Mouse (Mus musculus) thymus, postnatal 0 days (tissue): ENCODE data around the gene Tecpr1. TPM values are rescaled to one million over a fixed set of nuclear protein-coding genes. Genes with fewer than 3 reads are reported as not detected.
A peak's percentile ranks its signal among the peaks of the same experiment; 100 is the strongest.

Source experiments
- DNase-seq: peaks from one replicate; pipeline ENCODE4 v3.0.0-alpha.2; 2015; ENCODE audit warnings: low spot score
- polyA plus RNA-seq: library from polyadenylated mRNA; unstranded; fragments of >200 nt; fragmentation: Nextera tagmentation; extraction: Ambion mirVana; gene quantifications from 2 replicates; pipeline ENCODE4 v1.2.1, GENCODE M21; 2015

Gene Tecpr1
- polyA plus RNA-seq, 1 experiment from 2014 or later = 51.3 TPM

DNA sequence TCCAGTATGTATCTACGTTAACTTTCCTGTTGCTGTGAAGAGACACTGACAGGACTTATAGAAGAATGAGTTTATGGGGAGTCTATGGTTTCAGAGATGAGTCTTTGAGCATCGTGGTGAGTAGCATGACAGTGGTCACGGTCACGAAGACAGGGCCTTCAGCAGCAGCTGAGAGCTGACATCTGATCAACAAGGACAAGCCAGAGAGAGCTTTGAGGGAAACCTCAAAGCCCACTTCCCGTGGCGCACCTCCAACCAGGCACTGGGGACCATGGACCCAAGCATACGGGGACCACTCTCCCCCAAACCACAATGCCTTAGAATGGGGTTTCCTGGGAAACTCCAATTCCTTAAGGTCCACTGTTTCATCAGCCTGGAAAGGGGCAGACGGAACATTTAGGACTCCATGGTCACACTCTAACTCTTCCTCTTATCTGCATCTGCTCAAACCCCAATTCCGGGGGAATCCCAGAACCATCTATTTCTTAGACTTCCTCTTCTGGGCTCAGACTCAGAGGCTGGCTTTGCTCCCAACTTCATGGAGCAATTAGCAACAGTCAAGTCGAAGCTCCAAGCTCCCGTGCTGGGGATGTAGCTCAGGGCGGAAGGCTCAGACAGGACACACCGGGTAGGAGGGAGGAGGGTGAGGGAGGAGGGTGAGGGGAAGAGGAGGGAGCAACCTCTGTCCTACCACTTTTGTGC, 28.6 kb upstream of the Tecpr1 start:
- no peak for DNase-seq

DNA sequence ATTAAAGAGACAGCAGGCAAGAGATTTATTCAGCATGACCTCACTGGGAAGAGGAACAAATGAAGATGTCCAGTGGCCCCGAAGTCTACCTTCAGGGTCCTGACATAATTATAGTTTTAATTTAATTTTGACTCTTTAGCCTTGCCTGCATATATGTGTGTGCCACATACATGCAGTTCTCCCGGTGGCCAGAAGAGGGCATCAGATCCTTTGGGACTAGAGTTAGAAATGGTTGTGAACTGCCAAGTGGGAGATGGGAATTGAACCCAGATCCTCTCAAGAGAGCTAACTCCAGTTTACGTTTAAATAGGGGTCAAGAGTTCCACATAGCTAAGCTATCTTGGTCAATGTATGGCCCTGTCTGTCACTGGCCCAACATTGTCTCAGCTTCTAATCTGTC, 26.5 kb upstream of the Tecpr1 start:
- no peak for DNase-seq

GRCm38 (mm10) chr5:144247906-144248585, 24.6 kb upstream of the Tecpr1 start:
- no peak for DNase-seq

DNA sequence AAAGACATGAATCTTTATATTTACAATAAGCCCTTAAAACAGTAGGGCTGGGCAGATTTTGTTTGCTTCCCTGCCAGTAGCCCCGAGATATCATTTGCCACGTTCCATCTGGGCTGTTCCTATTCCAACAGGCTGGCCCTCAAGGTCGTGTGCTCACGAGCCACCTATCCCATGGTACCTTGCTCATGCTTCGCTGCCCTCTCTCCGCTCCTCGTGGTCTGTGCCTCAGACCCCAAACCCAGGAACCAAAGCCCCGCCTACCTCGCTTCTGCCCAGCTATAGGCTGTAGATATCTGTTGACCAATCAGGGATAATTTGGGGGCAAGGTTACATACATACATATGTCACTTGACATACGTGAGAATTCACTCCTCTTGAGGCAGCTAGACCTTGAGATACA, 23.9 kb upstream of the Tecpr1 start:
- no peak for DNase-seq

DNA sequence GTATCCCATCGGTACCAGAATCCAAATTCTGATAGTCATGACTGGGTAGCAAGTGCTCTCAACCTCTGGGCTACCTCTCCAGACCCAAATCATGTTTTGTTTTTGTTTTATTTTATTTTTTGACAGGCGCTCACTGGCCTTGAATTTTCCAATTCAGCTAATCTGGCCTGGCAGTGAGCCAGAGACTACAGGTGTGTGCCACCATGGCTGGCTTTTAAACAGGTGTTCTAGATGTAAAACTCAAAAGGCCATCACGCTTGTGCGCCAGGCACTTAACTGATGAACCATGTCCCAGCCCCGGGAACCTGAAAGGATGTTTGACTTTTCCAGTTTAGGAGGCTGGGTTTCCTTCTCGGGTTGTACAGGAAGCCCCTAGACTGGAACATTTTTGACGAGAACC, 23.3 kb upstream of the Tecpr1 start:
- no peak for DNase-seq

GRCm38 (mm10) chr5:144245592-144245991, 22.2 kb upstream of the Tecpr1 start:
- DNase-seq = no peak

- no peak for DNase-seq
These were observed 20.6 kb upstream of the Tecpr1 start, which contains the start of gene Bri3 for GRCm38 (mm10) chr5:144243901-144244487. Gene Bri3 (plus strand): TSS chr5:144244437.

- no peak for DNase-seq
These were observed 15.6 kb upstream of the Tecpr1 start for GRCm38 (mm10) chr5:144238969-144239368.

DNA sequence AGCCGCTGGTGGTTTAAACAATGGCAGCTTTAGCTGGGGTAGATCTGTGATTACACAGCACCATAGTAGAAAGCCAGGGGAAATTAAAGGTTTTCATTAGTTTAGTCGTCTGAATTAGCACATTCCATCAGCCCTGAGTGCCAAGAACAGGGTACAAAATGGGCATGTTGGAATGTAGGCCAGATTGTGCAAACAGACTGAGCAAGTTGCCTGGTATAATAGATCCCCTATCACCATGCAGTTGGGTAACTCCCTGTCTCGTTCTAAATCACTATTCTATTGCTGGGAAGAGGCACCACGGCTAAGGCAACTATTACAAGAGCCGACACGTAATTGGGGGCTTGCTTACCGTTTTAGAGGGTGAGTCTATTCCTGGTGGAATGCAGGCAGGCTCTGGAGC, 11.3 kb upstream of the Tecpr1 start:
- DNase-seq = no peak

DNA sequence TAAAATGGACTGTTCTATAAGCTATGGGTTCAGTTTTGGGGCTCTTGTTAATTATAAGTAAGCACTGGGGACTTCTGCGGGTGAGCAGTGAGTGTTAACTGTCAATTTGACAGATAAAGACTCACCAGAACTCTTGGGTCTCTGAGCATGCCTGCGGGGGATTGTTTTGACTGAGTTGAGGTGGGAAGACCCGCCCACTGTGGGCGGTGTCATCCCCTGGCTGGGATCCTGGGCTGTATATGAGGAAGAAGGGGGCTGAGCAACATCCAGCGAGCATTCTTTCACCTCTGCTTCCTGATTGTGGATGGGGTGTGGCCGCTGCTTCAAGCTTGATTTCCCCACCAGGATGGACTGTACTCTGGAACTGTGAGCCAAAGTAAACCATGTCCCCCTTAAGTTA, 10.8 kb upstream of the Tecpr1 start:
- DNase-seq = no peak

- DNase-seq = no peak
These were observed 9.1 kb upstream of the Tecpr1 start for GRCm38 (mm10) chr5:144232531-144232930.

DNA sequence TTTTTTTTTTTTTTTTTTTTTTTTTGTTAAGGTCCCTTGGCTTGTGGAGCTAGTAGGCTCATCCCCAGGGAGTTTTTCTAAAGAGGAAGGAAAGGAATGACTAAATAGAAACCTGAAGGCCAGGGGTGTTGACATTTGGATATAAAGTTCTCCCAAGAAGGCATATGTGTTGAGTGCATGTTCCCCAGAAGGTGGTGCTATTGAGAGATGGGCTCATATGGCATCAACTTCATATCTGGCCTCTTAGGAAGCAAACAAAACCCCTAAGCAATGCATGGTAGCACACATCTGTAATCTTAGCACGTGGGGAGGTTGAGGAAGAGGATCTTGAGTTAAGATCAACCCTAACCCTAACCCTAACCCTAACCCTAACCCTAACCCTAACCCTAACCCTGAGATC, 8.0 kb upstream of the Tecpr1 start:
- DNase-seq = peak; percentile 43

DNA sequence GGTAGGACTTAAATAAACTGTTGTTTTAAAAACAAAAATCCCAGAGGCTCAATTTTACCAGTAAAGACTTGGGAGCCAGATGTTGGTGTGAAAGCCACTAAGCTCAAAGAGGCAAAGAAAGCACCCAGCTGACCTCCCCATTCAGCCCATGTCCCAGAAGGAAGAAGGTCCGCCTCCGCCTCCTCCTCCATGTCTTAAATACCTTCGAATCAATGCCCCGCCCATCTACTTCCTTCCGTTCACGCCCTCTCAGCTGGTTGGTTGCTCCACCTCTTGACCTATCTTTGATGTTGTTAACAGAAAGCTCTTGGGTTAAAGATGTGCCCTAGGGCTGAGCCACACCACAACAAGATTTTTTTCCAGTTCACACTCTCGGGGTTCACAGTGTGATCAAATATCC, 6.8 kb upstream of the Tecpr1 start:
- no peak for DNase-seq

GRCm38 (mm10) chr5:144226220-144226619, 2.8 kb upstream of the Tecpr1 start:
- no peak for DNase-seq

- peak; percentile 14 for DNase-seq
These were observed 743 bp upstream of the Tecpr1 start for GRCm38 (mm10) chr5:144223899-144224816.

DNA sequence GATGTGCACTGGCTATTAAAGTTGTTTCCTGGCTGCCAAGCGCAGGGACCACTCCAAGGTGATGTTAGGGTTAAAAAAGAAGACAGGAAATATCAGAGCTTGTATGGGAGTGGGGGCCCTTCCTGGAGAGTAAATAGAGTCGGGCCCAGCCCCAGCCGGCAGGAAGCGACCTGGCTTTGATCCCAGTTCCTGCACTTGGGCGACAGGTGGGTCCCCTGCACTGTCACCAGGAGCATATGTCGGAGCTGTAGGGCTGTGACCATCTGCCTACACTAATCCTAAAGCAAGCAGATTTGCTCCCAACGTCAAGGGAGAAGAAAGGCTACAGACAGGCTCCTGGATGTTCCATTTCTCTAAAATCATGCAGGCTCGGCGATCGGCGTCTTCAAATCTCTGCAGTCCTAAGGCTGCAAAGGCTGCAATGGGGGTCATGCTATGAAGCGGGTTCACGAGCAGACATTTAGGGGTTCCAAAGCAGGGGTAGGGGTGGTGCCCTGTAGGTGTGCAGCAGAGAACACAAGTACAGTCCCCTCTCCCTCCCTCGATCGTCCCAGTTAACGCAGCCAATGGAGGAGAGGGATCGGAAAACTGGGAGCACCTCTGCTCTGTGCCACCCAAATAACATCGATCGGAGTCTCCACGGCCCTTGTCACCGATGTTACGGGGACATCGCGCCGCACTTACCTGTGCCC, 458 bp downstream of the Tecpr1 start:
- DNase-seq = peak; percentile 71

DNA sequence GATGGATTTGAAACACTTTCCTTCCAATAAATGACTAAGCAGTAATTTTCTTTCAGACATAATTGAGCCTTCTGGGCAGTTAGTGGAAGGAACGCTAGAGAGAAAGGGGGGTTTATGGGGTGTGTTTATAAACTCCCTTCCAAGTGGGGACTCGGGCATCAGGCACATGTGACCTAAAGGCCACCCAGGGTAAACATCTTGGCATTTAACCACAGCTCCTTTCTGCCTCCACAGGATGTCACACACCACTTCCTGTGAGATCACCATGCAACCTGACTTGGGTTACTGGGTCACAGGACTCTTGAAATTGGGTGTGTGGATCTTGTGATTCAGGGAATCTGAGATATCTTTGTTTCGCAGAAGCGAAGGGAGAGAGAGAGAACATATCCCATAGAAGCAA, 2.1 kb downstream of the Tecpr1 start:
- peak; percentile 80 for DNase-seq

DNA sequence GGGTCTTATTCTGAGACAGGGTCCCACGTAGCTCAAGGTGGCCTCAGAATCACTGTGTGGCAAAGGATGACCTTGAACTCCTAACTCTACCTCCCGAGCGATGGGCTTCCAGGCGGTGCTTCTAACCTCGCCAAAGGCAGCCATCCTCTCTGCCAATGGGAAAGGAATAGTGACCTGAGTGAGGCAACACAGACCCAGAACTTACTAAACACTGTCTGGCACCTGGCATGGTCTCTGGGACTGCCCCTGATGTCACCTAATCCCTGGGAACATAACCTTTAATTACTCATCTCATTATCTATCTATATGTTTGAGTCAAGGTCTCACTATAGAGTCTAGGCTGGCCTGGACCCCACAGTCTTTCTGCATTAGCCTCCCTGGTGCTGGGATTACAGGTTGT, 3.5 kb downstream of the Tecpr1 start:
- no peak for DNase-seq

- DNase-seq = no peak
These were observed 4.1 kb downstream of the Tecpr1 start for GRCm38 (mm10) chr5:144219306-144219705.

DNA sequence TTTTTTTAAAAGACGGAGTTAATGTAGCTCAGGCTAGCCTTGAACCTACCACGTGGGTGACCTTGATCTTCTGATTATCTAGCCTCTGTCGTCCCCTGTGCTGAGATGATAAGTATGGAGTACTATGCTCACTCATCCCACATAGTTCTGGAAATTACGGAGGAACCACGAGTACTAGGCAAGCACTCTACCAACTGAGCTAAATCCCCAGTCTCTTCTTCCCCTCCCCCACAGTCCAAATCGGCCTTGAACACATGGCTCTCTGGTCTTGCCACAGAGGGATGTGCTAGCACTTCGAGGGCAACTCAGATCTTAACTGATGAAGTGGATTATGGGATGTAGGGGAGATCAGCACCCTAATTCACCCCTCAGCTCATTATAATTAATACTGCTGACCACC, 5.4 kb downstream of the Tecpr1 start:
- DNase-seq = no peak

DNA sequence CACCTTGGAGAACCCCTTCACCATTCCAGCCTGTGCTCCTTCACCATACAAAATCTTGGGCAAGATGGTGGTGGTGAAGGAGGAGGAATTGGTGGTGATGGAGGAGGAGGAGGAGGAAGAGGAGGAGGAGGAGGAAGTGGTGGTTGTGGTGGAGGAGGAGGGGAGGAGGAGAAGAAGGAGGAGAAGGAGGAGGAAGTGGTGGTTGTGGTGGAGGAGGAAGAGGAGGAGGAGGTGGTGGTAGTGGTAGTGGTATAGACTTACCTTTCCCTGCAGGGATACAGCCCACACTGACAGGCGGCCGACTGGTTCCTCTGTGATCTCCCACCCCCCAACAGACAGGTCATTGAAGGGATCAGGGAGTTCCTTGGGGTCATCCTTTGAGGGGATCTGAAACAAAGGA, 7.4 kb downstream of the Tecpr1 start:
- DNase-seq = peak; percentile 22
